31 mouse cellular contexts compared by ENCODE assay signal in the genomic region with DNA sequence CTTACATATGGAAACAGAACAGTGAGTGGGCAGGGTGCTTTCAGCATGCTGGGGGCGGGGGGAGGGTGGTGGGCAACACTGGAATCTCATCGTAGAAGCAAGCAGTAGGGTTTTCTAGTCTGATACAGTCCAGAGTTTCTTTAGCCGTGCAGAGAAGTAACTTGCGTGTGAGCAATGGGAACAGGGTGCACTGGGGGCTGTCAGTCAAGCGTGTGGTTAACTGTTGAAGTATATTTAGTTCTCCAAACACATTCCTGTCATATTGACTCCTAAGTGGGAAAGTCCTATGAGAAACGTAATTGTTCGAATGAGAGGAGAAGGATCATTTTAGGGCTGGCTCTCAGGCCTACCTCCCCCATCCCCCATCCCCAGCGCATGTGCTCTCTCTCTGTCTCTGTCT. TPM values are rescaled to one million over a fixed set of nuclear protein-coding genes. Genes with fewer than 3 reads are reported as not detected.
"Had no signal": no experiment of that assay in that cellular context is flagged by ENCODE, and none has a peak within 500 bp of the region (broad histone marks: within the 10 kb centered on the region; RNA-seq: fewer than 3 reads in every experiment).

No protein-coding gene starts in this region.

- DNase-seq: gastrocnemius, postnatal 14 days; heart, adult 2 months; heart, postnatal 14 days; heart, postnatal 4 days; kidney, adult 11 months; kidney, adult 2 months; kidney, adult 9 months; kidney, postnatal 14 days; kidney, postnatal 36 days; layer of hippocampus, adult 9-11 months; layer of hippocampus, postnatal 36 days; liver; liver, embryonic 13.5 days; liver, postnatal 0 days had no signal

- H3K4me3 ChIP-seq: heart, adult 2 months; heart, embryonic 13.5 days; heart, embryonic 15.5 days; hindbrain, embryonic 10.5 days; hindbrain, embryonic 12.5 days; kidney, embryonic 15.5 days; limb, embryonic 10.5 days; limb, embryonic 12.5 days; liver, embryonic 13.5 days; liver, embryonic 15.5 days had no signal

- ATAC-seq: hindbrain, embryonic 16.5 days; inflammation-experienced regulatory T-cells, adult 6 months; intestine, embryonic 16.5 days; liver, postnatal 0 days had no signal

- H3K27ac ChIP-seq: heart, adult 2 months; heart, embryonic 13.5 days; heart, embryonic 15.5 days; hindbrain, embryonic 10.5 days; hindbrain, embryonic 12.5 days; hindbrain, embryonic 14.5 days; kidney, embryonic 15.5 days; kidney, postnatal 0 days; limb, embryonic 10.5 days; limb, embryonic 12.5 days; liver, embryonic 13.5 days; liver, embryonic 15.5 days had no signal

- H3K4me1 ChIP-seq: heart, embryonic 15.5 days; hindbrain, embryonic 12.5 days; limb, embryonic 10.5 days; limb, embryonic 12.5 days; liver, embryonic 13.5 days; liver, embryonic 15.5 days had no signal

- H3K9me3 ChIP-seq: heart, embryonic 13.5 days; heart, embryonic 15.5 days; hindbrain, embryonic 10.5 days; hindbrain, embryonic 12.5 days; kidney, embryonic 15.5 days; limb, embryonic 10.5 days; limb, embryonic 12.5 days; liver, embryonic 13.5 days; liver, embryonic 15.5 days had no signal

- H3K4me2 ChIP-seq: heart, embryonic 13.5 days; heart, embryonic 15.5 days; hindbrain, embryonic 12.5 days; hindbrain, embryonic 14.5 days; kidney, embryonic 15.5 days; limb, embryonic 12.5 days; liver, embryonic 11.5 days; liver, embryonic 13.5 days; liver, embryonic 15.5 days had no signal

- H3K36me3 ChIP-seq: heart, embryonic 13.5 days; heart, embryonic 15.5 days; hindbrain, embryonic 10.5 days; hindbrain, embryonic 12.5 days; kidney, embryonic 15.5 days; limb, embryonic 10.5 days; limb, embryonic 12.5 days; liver, embryonic 13.5 days; liver, embryonic 15.5 days had no signal

- H3K9ac ChIP-seq: heart, embryonic 13.5 days; heart, embryonic 15.5 days; hindbrain, embryonic 12.5 days; hindbrain, embryonic 14.5 days; kidney, embryonic 15.5 days; limb, embryonic 12.5 days; liver, embryonic 13.5 days; liver, embryonic 15.5 days; liver, postnatal 0 days had no signal

RNA-seq across cellular contexts. Expression of gene Foxd1, which starts 20.5 kb away (rescaled TPM):
- total RNA-seq: granulocyte monocyte progenitor cell, adult 5-6 weeks had no signal
- polyA plus RNA-seq: heart, embryonic 15.5 days; heart, postnatal 0 days; inflammation-experienced regulatory T-cells, adult 6 months; intestine, embryonic 16.5 days; large intestine, adult 2 months; liver, embryonic 11.5 days; liver, embryonic 13.5 days; liver, embryonic 15.5 days; liver, postnatal 0 days had no signal
